Mouse (Mus musculus): Measurements from ENCODE around the gene Ddx10. TPM values are rescaled to one million over a fixed set of nuclear protein-coding genes. Genes with fewer than 3 reads are reported as not detected.

Gene Ddx10
- polyA plus RNA-seq, 1 experiment from 2014 or later = 25.8 TPM

DNA sequence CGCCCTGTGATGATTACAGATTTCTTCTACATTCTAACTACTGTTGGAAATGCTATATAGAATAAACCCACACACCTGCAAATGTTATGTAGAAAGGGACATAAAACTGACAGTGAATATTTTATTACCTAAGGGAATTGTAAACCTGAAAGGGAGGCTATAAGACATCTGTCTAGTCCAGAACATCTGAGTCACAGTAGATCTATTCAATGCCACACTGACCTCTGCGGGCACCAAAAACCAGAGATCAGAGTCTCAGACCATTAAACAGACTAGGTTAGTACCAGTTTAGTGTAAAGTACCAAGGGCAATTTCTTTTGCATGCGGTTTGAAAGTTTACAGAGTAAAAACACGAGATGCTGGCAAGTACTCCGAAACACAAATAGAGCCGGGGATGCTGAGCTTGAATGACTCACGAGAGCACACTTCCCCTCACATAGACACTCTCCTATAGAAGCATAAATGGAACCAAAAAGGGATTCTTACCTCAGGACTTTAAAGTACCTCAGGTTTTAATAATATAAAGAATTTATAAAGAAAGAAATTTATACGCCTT, 107.2 kb downstream of the Ddx10 start:
- Histone ChIP-seq H3K27me3 (replicated peaks) (no peaks in the 10 kb centered on the region), H3K4me3 (no peak overlapping the region), H3K27ac (no peak overlapping the region), H3K9me3 (no peaks in the 10 kb centered on the region), H3K9ac (no peak overlapping the region), H3K4me2 (no peak overlapping the region), H3K36me3 (replicated peaks) (no peaks in the 10 kb centered on the region), H3K4me1 (no peaks in the 10 kb centered on the region)
- 90% methylated on average over 8 of the region's 8 CpGs for WGBS
- no peak for ATAC-seq (replicated peaks)

DNA sequence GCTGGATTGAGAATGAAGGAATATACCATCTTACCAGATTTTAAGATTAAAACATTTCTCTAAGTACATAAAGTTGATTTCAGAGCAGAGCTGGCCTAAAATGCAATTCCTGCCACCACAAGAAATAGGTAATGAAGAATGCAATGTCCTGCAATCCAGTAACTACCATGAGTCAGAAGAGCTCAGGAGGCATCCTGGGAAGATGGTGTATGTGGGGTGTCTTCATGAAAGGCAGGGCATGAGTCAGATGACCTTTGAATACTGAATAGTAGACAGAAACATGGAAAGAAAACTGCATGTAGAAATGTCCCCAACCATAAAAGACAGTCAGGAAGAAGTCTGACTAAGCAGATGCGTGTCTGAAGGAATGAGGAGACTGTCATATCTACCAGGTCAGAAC, 115.0 kb downstream of the Ddx10 start:
- ATAC-seq (replicated peaks) = no peak
- Histone ChIP-seq H3K36me3 (replicated peaks) (no peaks in the 10 kb centered on the region), H3K4me3 (no peak overlapping the region), H3K4me1 (no peaks in the 10 kb centered on the region), H3K4me2 (no peak overlapping the region), H3K27ac (no peak overlapping the region), H3K9ac (no peak overlapping the region), H3K27me3 (replicated peaks) (no peaks in the 10 kb centered on the region), H3K9me3 (no peaks in the 10 kb centered on the region)
- WGBS = 100% methylated on average over 1 of the region's 1 CpGs

DNA sequence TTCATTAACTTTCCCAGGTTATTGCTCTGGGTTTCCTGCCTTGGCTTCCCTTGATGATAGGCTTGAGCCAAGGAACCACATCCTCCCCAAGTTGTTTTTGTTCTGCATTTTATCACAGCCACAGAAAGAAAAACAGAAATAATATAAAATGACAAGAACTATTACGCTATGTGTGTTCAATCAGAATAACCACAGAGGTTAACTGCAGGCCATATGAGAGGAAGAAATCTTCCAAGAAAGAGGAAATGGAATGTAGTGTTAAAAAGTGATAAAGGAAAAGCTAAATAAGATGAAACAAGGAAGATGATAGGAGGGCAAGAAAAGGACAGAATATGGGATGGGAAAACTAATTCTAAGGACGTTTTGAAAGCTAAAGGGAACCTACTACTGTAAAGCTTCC, 117.4 kb downstream of the Ddx10 start:
- Histone ChIP-seq H3K9me3 (no peaks in the 10 kb centered on the region), H3K4me2 (no peak overlapping the region), H3K27ac (no peak overlapping the region), H3K4me3 (no peak overlapping the region), H3K36me3 (replicated peaks) (no peaks in the 10 kb centered on the region), H3K27me3 (replicated peaks) (no peaks in the 10 kb centered on the region), H3K4me1 (no peaks in the 10 kb centered on the region), H3K9ac (no peak overlapping the region)
- 93% methylated on average over 2 of the region's 2 CpGs for WGBS
- ATAC-seq (replicated peaks) = no peak

- H3K4me2 ChIP-seq = no peak overlapping the region
- H3K27me3 ChIP-seq (replicated peaks) = no peaks in the 10 kb centered on the region
- H3K4me1 ChIP-seq = no peaks in the 10 kb centered on the region
- H3K27ac ChIP-seq = no peak overlapping the region
- H3K4me3 ChIP-seq = no peak overlapping the region
- no peaks in the 10 kb centered on the region for H3K36me3 ChIP-seq (replicated peaks)
- WGBS = 82% methylated on average over 1 of the region's 1 CpGs
- no peak for ATAC-seq (replicated peaks)
- no peaks in the 10 kb centered on the region for H3K9me3 ChIP-seq
- no peak overlapping the region for H3K9ac ChIP-seq
Observed at GRCm38 (mm10) chr9:53101103-53101502, 146.8 kb downstream of the Ddx10 start.

DNA sequence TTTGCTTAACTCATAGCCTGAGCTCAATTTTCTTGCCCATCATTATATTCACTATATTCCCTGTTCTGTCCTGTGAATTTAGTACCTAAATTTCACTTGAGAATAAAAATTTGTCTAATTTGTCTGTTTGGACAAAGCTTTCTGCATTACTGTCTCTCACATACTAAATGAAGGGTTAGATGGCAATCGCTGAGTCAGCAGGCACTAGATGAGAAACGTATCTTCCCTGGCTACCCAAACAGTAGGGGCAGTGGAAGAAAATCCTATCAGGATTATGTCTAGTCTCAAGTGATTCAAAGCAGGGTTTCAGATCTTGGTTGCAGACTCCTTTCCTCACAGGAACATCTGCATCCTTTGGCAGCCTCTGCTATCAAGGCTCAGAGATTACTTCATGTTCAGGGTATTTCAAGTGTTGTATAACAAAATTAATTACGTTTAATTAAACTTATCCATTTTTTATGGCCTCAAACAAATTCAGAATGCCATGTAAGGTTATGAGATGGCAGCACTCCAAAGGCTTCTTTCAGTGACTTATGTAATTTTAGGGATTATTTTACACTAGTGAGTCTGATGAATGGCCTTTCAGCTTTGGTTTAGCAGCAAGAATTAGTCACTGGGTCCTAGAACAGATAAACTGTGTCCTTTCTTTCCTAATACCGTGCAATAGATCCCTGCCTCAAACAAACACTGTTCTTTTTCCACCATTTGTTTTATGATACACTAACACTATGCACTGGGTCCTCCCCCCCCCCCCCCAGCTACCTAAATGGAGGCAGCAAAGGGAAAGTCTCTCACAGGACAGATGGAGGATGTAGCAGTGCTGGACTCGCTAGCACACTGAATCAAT, 152.3 kb downstream of the Ddx10 start:
- H3K27me3 ChIP-seq (replicated peaks) = no peaks in the 10 kb centered on the region
- ATAC-seq (replicated peaks) = no peak
- H3K4me1 ChIP-seq = no peaks in the 10 kb centered on the region
- no peak overlapping the region for H3K27ac ChIP-seq
- no peaks in the 10 kb centered on the region for H3K36me3 ChIP-seq (replicated peaks)
- no peaks in the 10 kb centered on the region for H3K9me3 ChIP-seq
- H3K9ac ChIP-seq = no peak overlapping the region
- H3K4me2 ChIP-seq = no peak overlapping the region
- no peak overlapping the region for H3K4me3 ChIP-seq
- 75% methylated on average over 5 of the region's 5 CpGs for WGBS

GRCm38 (mm10) chr9:53094536-53094935, 153.3 kb downstream of the Ddx10 start:
- no peak for ATAC-seq (replicated peaks)
- Histone ChIP-seq H3K4me3 (no peak overlapping the region), H3K27me3 (replicated peaks) (no peaks in the 10 kb centered on the region), H3K9me3 (no peaks in the 10 kb centered on the region), H3K27ac (no peak overlapping the region), H3K36me3 (replicated peaks) (no peaks in the 10 kb centered on the region), H3K4me2 (no peak overlapping the region), H3K4me1 (no peaks in the 10 kb centered on the region), H3K9ac (no peak overlapping the region)
- 90% methylated on average over 7 of the region's 7 CpGs for WGBS

DNA sequence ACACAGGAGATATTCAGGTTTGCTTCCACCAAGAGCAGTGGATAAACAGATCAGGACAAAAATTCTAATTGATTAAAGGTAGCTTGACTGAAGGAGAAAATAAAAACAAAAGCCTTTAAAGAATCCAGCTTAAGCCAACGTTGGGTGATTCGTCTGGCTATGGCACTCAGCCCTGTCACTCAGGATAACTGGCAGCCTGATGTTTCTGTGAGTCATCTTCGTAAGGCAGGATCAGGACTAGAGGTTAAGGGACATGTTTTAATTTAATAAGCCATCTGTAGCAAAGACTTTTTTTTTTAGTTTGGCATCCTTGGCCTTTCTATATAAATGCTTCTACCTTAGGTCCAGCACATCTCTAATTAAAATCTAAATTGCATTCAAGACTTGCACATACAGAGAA, 170.2 kb downstream of the Ddx10 start:
- Histone ChIP-seq H3K27ac (no peak overlapping the region), H3K9me3 (no peaks in the 10 kb centered on the region), H3K9ac (no peak overlapping the region), H3K4me2 (no peak overlapping the region), H3K27me3 (replicated peaks) (no peaks in the 10 kb centered on the region), H3K4me1 (no peaks in the 10 kb centered on the region), H3K4me3 (no peak overlapping the region), H3K36me3 (replicated peaks) (no peaks in the 10 kb centered on the region)
- WGBS = 53% methylated on average over 3 of the region's 3 CpGs
- no peak for ATAC-seq (replicated peaks)

GRCm38 (mm10) chr9:53075931-53076330, 171.9 kb downstream of the Ddx10 start:
- H3K27ac ChIP-seq = no peak overlapping the region
- no peaks in the 10 kb centered on the region for H3K27me3 ChIP-seq (replicated peaks)
- no peaks in the 10 kb centered on the region for H3K4me1 ChIP-seq
- 80% methylated on average over 3 of the region's 3 CpGs for WGBS
- H3K4me2 ChIP-seq = no peak overlapping the region
- H3K9me3 ChIP-seq = no peaks in the 10 kb centered on the region
- no peak for ATAC-seq (replicated peaks)
- H3K9ac ChIP-seq = no peak overlapping the region
- no peak overlapping the region for H3K4me3 ChIP-seq
- no peaks in the 10 kb centered on the region for H3K36me3 ChIP-seq (replicated peaks)

GRCm38 (mm10) chr9:53074443-53074842, 173.4 kb downstream of the Ddx10 start:
- no peak overlapping the region for H3K4me2 ChIP-seq
- no peaks in the 10 kb centered on the region for H3K4me1 ChIP-seq
- H3K36me3 ChIP-seq (replicated peaks) = no peaks in the 10 kb centered on the region
- no peaks in the 10 kb centered on the region for H3K9me3 ChIP-seq
- WGBS = 90% methylated on average over 3 of the region's 3 CpGs
- H3K27ac ChIP-seq = no peak overlapping the region
- no peak for ATAC-seq (replicated peaks)
- H3K9ac ChIP-seq = no peak overlapping the region
- H3K4me3 ChIP-seq = no peak overlapping the region
- H3K27me3 ChIP-seq (replicated peaks) = no peaks in the 10 kb centered on the region

- no peak overlapping the region for H3K9ac ChIP-seq
- H3K36me3 ChIP-seq (replicated peaks) = no peaks in the 10 kb centered on the region
- H3K9me3 ChIP-seq = no peaks in the 10 kb centered on the region
- H3K4me2 ChIP-seq = no peak overlapping the region
- no peaks in the 10 kb centered on the region for H3K27me3 ChIP-seq (replicated peaks)
- no peak for ATAC-seq (replicated peaks)
- no peaks in the 10 kb centered on the region for H3K4me1 ChIP-seq
- 85% methylated on average over 10 of the region's 10 CpGs for WGBS
- H3K27ac ChIP-seq = no peak overlapping the region
- H3K4me3 ChIP-seq = no peak overlapping the region
Observed at GRCm38 (mm10) chr9:53073576-53074112, 174.2 kb downstream of the Ddx10 start.

DNA sequence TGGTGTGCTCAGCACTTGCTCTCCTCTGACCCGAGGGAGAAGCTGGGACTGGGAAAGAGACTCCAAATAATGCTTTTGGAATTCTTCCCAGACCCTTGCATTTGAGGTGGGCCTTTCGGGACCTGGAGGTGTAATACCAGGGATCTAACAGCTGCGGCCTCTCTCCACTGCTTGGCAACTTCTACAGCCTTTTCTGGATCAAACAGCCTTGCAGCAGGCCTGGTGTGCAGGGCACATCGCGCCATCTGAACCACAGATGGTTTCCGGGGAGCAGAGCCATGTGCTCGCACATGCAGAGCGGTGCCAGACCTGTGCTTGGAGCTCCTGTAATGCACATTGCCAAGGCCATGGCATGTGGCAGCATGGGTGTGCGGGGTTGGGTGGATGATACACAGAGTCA, 175.8 kb downstream of the Ddx10 start:
- H3K4me1 ChIP-seq = no peaks in the 10 kb centered on the region
- no peak overlapping the region for H3K27ac ChIP-seq
- no peak overlapping the region for H3K9ac ChIP-seq
- H3K4me2 ChIP-seq = no peak overlapping the region
- H3K4me3 ChIP-seq = no peak overlapping the region
- no peaks in the 10 kb centered on the region for H3K9me3 ChIP-seq
- no peaks in the 10 kb centered on the region for H3K27me3 ChIP-seq (replicated peaks)
- ATAC-seq (replicated peaks) = no peak
- WGBS = 83% methylated on average over 9 of the region's 9 CpGs
- H3K36me3 ChIP-seq (replicated peaks) = no peaks in the 10 kb centered on the region

- no peak overlapping the region for H3K4me3 ChIP-seq
- H3K36me3 ChIP-seq (replicated peaks) = no peaks in the 10 kb centered on the region
- no peaks in the 10 kb centered on the region for H3K27me3 ChIP-seq (replicated peaks)
- H3K9me3 ChIP-seq = no peaks in the 10 kb centered on the region
- H3K27ac ChIP-seq = no peak overlapping the region
- H3K4me2 ChIP-seq = no peak overlapping the region
- 60% methylated on average over 12 of the region's 12 CpGs for WGBS
- no peak for ATAC-seq (replicated peaks)
- H3K9ac ChIP-seq = no peak overlapping the region
- H3K4me1 ChIP-seq = peaks cover 2% of the 10 kb centered on the region; the same call in 1 of the 2 replicates
Observed at GRCm38 (mm10) chr9:53070875-53071524, 176.9 kb downstream of the Ddx10 start.

Data from midbrain, embryonic 15.5 days (tissue).